Mouse (Mus musculus) hindbrain, embryonic 10.5 days (tissue): ENCODE data around the gene Enox1. TPM values are rescaled to one million over a fixed set of nuclear protein-coding genes. Genes with fewer than 3 reads are reported as not detected.

Source experiments
- DNase-seq: peaks from one replicate; pipeline ENCODE4 v3.0.0-alpha.2; 2017; ENCODE audit warnings: low spot score
- H3K27ac ChIP-seq: fragments of 300-500 bp; sonication (generic); 2 replicates; pipeline ENCODE4 v1.5.1; 2016; ENCODE audit warnings: mild to moderate bottlenecking, moderate library complexity
- H3K27me3 ChIP-seq: fragments of 300-500 bp; sonication (generic); 2 replicates; pipeline ENCODE4 v1.6.1; 2016; ENCODE audit warnings: mild to moderate bottlenecking; ENCODE audit not compliant: poor library complexity, insufficient read depth, severe bottlenecking
- H3K36me3 ChIP-seq: fragments of 300-500 bp; sonication (generic); 2 replicates; pipeline ENCODE4 v1.6.1; 2016; ENCODE audit warnings: mild to moderate bottlenecking, moderate library complexity
- H3K4me1 ChIP-seq: fragments of 300-500 bp; sonication (generic); replicated peaks from 2 replicates; pipeline ENCODE4 v1.6.1; 2016; ENCODE audit warnings: mild to moderate bottlenecking
- H3K4me3 ChIP-seq: fragments of 300-500 bp; sonication (generic); 2 replicates; pipeline ENCODE4 v1.5.1; 2016; ENCODE audit warnings: mild to moderate bottlenecking, moderate library complexity
- H3K9me3 ChIP-seq: fragments of 300-500 bp; sonication (generic); 2 replicates; pipeline ENCODE4 v1.6.1; 2016; ENCODE audit warnings: mild to moderate bottlenecking, moderate library complexity
- WGBS: fragments of 180-500 bp; shearing (Covaris S2); methylation state at CpG from one replicate; pipeline ENCODE4 v1.1.7; 2016; 5-methylcytosine and 5-hydroxymethylcytosine counted together
- polyA plus RNA-seq: library from polyadenylated mRNA; unstranded; fragments of >200 nt; fragmentation: Nextera tagmentation; extraction: Ambion mirVana; gene quantifications from 2 replicates; pipeline ENCODE4 v1.2.1, GENCODE M21; 2016

Gene Enox1
- polyA plus RNA-seq, 1 experiment from 2014 or later: 17.6 TPM

- Histone ChIP-seq H3K9me3 (no peaks in the 10 kb centered on the region), H3K4me3 (no peak overlapping the region), H3K27me3 (no peaks in the 10 kb centered on the region), H3K36me3 (no peaks in the 10 kb centered on the region), H3K27ac (no peak overlapping the region), H3K4me1 (peaks cover 5% of the 10 kb centered on the region)
- 83% methylated on average over 4 of the region's 4 CpGs for WGBS
- DNase-seq: no peak
Observed at GRCm38 (mm10) chr14:77451916-77452315, 295.4 kb downstream of the Enox1 start.

GRCm38 (mm10) chr14:77456066-77456465, 299.5 kb downstream of the Enox1 start:
- H3K4me3 ChIP-seq: no peak overlapping the region
- H3K4me1 ChIP-seq: peaks cover 10% of the 10 kb centered on the region
- no peaks in the 10 kb centered on the region for H3K9me3 ChIP-seq
- H3K27me3 ChIP-seq: no peaks in the 10 kb centered on the region
- no peaks in the 10 kb centered on the region for H3K36me3 ChIP-seq
- DNase-seq: no peak
- 88% methylated on average over 3 of the region's 3 CpGs for WGBS
- H3K27ac ChIP-seq: no peak overlapping the region

GRCm38 (mm10) chr14:77456876-77457275, 300.3 kb downstream of the Enox1 start:
- H3K27me3 ChIP-seq: no peaks in the 10 kb centered on the region
- H3K9me3 ChIP-seq: no peaks in the 10 kb centered on the region
- H3K27ac ChIP-seq: no peak overlapping the region
- DNase-seq: no peak
- peaks cover 8% of the 10 kb centered on the region for H3K4me1 ChIP-seq
- H3K36me3 ChIP-seq: no peaks in the 10 kb centered on the region
- 86% methylated on average over 7 of the region's 7 CpGs for WGBS
- no peak overlapping the region for H3K4me3 ChIP-seq

GRCm38 (mm10) chr14:77458217-77458616, 301.7 kb downstream of the Enox1 start:
- no peak for DNase-seq
- Histone ChIP-seq H3K4me1 (peaks cover 5% of the 10 kb centered on the region; the same call in 1 of the 2 replicates), H3K9me3 (no peaks in the 10 kb centered on the region), H3K4me3 (no peak overlapping the region), H3K27ac (no peak overlapping the region), H3K36me3 (no peaks in the 10 kb centered on the region), H3K27me3 (no peaks in the 10 kb centered on the region)
- 45% methylated on average over 9 of the region's 9 CpGs for WGBS

- no peak overlapping the region for H3K4me3 ChIP-seq
- DNase-seq: no peak
- 89% methylated on average over 4 of the region's 4 CpGs for WGBS
Observed at GRCm38 (mm10) chr14:77463919-77464318, 307.4 kb downstream of the Enox1 start.

GRCm38 (mm10) chr14:77464782-77465181, 308.2 kb downstream of the Enox1 start:
- Histone ChIP-seq H3K4me1 (no peaks in the 10 kb centered on the region), H3K4me3 (no peak overlapping the region), H3K27ac (no peak overlapping the region), H3K36me3 (no peaks in the 10 kb centered on the region), H3K27me3 (no peaks in the 10 kb centered on the region), H3K9me3 (no peaks in the 10 kb centered on the region)
- no peak for DNase-seq
- WGBS: 91% methylated on average over 4 of the region's 4 CpGs

More at GRCm38 (mm10) chr14:77463919-77464318, 307.4 kb downstream of the Enox1 start:
- Histone ChIP-seq H3K27ac (no peak overlapping the region), H3K36me3 (no peaks in the 10 kb centered on the region), H3K9me3 (no peaks in the 10 kb centered on the region), H3K27me3 (no peaks in the 10 kb centered on the region), H3K4me1 (no peaks in the 10 kb centered on the region)

- peaks cover 23% of the 10 kb centered on the region for H3K4me1 ChIP-seq
- 85% methylated on average over 3 of the region's 3 CpGs for WGBS
- DNase-seq: no peak
- no peaks in the 10 kb centered on the region for H3K27me3 ChIP-seq
- no peak overlapping the region for H3K4me3 ChIP-seq
- H3K27ac ChIP-seq: peak overlapping the region; percentile 23; the same call in 1 of the 2 replicates
- H3K9me3 ChIP-seq: no peaks in the 10 kb centered on the region
- no peaks in the 10 kb centered on the region for H3K36me3 ChIP-seq
Observed at GRCm38 (mm10) chr14:77470577-77470976, 314.0 kb downstream of the Enox1 start.

GRCm38 (mm10) chr14:77473501-77473900, 316.9 kb downstream of the Enox1 start:
- WGBS: 82% methylated on average over 4 of the region's 4 CpGs

GRCm38 (mm10) chr14:77474026-77474425, 317.5 kb downstream of the Enox1 start:
- Histone ChIP-seq H3K36me3 (no peaks in the 10 kb centered on the region), H3K27ac (no peak overlapping the region), H3K27me3 (no peaks in the 10 kb centered on the region), H3K9me3 (no peaks in the 10 kb centered on the region), H3K4me1 (peaks cover 28% of the 10 kb centered on the region), H3K4me3 (no peak overlapping the region)
- 50% methylated on average over 5 of the region's 5 CpGs for WGBS
- no peak for DNase-seq

More at GRCm38 (mm10) chr14:77473501-77473900, 316.9 kb downstream of the Enox1 start:
- Histone ChIP-seq H3K27me3 (no peaks in the 10 kb centered on the region), H3K36me3 (no peaks in the 10 kb centered on the region), H3K4me1 (peaks cover 28% of the 10 kb centered on the region), H3K4me3 (no peak overlapping the region), H3K9me3 (no peaks in the 10 kb centered on the region), H3K27ac (no peak overlapping the region)
- no peak for DNase-seq

GRCm38 (mm10) chr14:77475134-77475820, 318.7 kb downstream of the Enox1 start:
- peaks cover 23% of the 10 kb centered on the region for H3K4me1 ChIP-seq
- H3K36me3 ChIP-seq: no peaks in the 10 kb centered on the region
- H3K27me3 ChIP-seq: no peaks in the 10 kb centered on the region
- no peaks in the 10 kb centered on the region for H3K9me3 ChIP-seq
- no peak overlapping the region for H3K4me3 ChIP-seq
- no peak for DNase-seq
- no peak overlapping the region for H3K27ac ChIP-seq
- 77% methylated on average over 11 of the region's 11 CpGs for WGBS

GRCm38 (mm10) chr14:77477704-77478103, 321.1 kb downstream of the Enox1 start:
- no peaks in the 10 kb centered on the region for H3K27me3 ChIP-seq
- no peaks in the 10 kb centered on the region for H3K36me3 ChIP-seq
- no peaks in the 10 kb centered on the region for H3K9me3 ChIP-seq
- DNase-seq: no peak
- peaks cover 18% of the 10 kb centered on the region for H3K4me1 ChIP-seq
- H3K4me3 ChIP-seq: no peak overlapping the region
- WGBS: 77% methylated on average over 4 of the region's 4 CpGs
- H3K27ac ChIP-seq: no peak overlapping the region

GRCm38 (mm10) chr14:77478210-77478609, 321.6 kb downstream of the Enox1 start:
- Histone ChIP-seq H3K36me3 (no peaks in the 10 kb centered on the region), H3K27ac (no peak overlapping the region)
- DNase-seq: no peak

GRCm38 (mm10) chr14:77478692-77479091, 322.1 kb downstream of the Enox1 start:
- Histone ChIP-seq H3K27ac (no peak overlapping the region), H3K9me3 (no peaks in the 10 kb centered on the region), H3K4me1 (peaks cover 19% of the 10 kb centered on the region), H3K36me3 (no peaks in the 10 kb centered on the region), H3K27me3 (no peaks in the 10 kb centered on the region), H3K4me3 (no peak overlapping the region)
- 90% methylated on average over 8 of the region's 8 CpGs for WGBS
- no peak for DNase-seq

More at GRCm38 (mm10) chr14:77478210-77478609, 321.6 kb downstream of the Enox1 start:
- Histone ChIP-seq H3K27me3 (no peaks in the 10 kb centered on the region), H3K9me3 (no peaks in the 10 kb centered on the region), H3K4me1 (peaks cover 21% of the 10 kb centered on the region), H3K4me3 (no peak overlapping the region)
- WGBS: 85% methylated on average over 7 of the region's 7 CpGs
